Mouse (Mus musculus) cerebellum, postnatal 14 days (tissue): ENCODE measurements around the gene Prx.

Experiments used
- DNase-seq, 2 experiments: peaks; one replicate each; pipeline ENCODE4 v3.0.0; 2021; ENCODE audit warnings: mixed read lengths in 2 of 2

Prx gene

GRCm38 (mm10) chr7:27523805-27524204 lies 24.7 kb downstream of the Prx start:
- no peak for DNase-seq

- peak; percentile 89 for DNase-seq
Measured at GRCm38 (mm10) chr7:27526039-27526827, 27.1 kb downstream of the Prx start.

- DNase-seq: no peak
Measured at GRCm38 (mm10) chr7:27529070-27529469, 29.9 kb downstream of the Prx start.

- no peak for DNase-seq
Measured at GRCm38 (mm10) chr7:27530937-27531336, 31.8 kb downstream of the Prx start.

- no peak for DNase-seq
Measured at GRCm38 (mm10) chr7:27531707-27532106, 32.6 kb downstream of the Prx start.

- DNase-seq: no peak
Measured at GRCm38 (mm10) chr7:27532480-27533050, 33.4 kb downstream of the Prx start.

GRCm38 (mm10) chr7:27535386-27535785 lies 36.3 kb downstream of the Prx start:
- DNase-seq: no peak

GRCm38 (mm10) chr7:27536618-27537017 lies 37.5 kb downstream of the Prx start:
- DNase-seq: no peak

GRCm38 (mm10) chr7:27537998-27538397 lies 38.9 kb downstream of the Prx start:
- DNase-seq: no peak

GRCm38 (mm10) chr7:27538797-27539196 lies 39.7 kb downstream of the Prx start:
- DNase-seq: no peak

GRCm38 (mm10) chr7:27540521-27540920 lies 41.4 kb downstream of the Prx start:
- no peak for DNase-seq

GRCm38 (mm10) chr7:27540935-27541334 lies 41.8 kb downstream of the Prx start:
- no peak for DNase-seq

- DNase-seq: no peak
Measured at GRCm38 (mm10) chr7:27541431-27541830, 42.3 kb downstream of the Prx start.

- DNase-seq: no peak
Measured at GRCm38 (mm10) chr7:27541922-27542321, 42.8 kb downstream of the Prx start.

GRCm38 (mm10) chr7:27542392-27543033 lies 43.4 kb downstream of the Prx start:
- peak; percentile 85 to 88 for DNase-seq

- DNase-seq: no peak
Measured at GRCm38 (mm10) chr7:27543065-27543464, 43.9 kb downstream of the Prx start.

GRCm38 (mm10) chr7:27543851-27544250 lies 44.7 kb downstream of the Prx start:
- DNase-seq: no peak

GRCm38 (mm10) chr7:27544675-27545370 lies 45.7 kb downstream of the Prx start:
- no peak for DNase-seq

- no peak for DNase-seq
Measured at GRCm38 (mm10) chr7:27549597-27549996, 50.5 kb downstream of the Prx start.

- no peak for DNase-seq
Measured at GRCm38 (mm10) chr7:27552070-27552469, 52.9 kb downstream of the Prx start.

- DNase-seq: peak; percentile 97 to 98
Measured at GRCm38 (mm10) chr7:27552931-27553513, 53.9 kb downstream of the Prx start, which contains the start of the genes Pld3 and 2310022A10Rik. Gene Pld3, minus strand, starts transcription at chr7:27553218. Gene 2310022A10Rik, plus strand, starts transcription at chr7:27553233.

- DNase-seq: no peak
Measured at GRCm38 (mm10) chr7:27560291-27560887, 61.3 kb downstream of the Prx start.
